Mouse (Mus musculus) olfactory bulb, adult 2 months (tissue): Measurements from ENCODE around the gene Vmn2r35. TPM values are rescaled to one million over a fixed set of nuclear protein-coding genes. Genes with fewer than 3 reads are reported as not detected.
"Not testable (repeated sequence)": the region's sequence is repeated elsewhere in the genome, so short reads cannot be mapped to it uniquely, and the experiment has no call there.

Experiments used
- H3K27ac ChIP-seq: fragments of 200-500 bp; 2 replicates; pipeline ENCODE4 v1.5.1; 2012; ENCODE audit warnings: low read depth, low read length; ENCODE audit not compliant: insufficient read depth
- H3K4me1 ChIP-seq: fragments of 200-500 bp; 2 replicates; pipeline ENCODE4 v1.6.1; 2012; ENCODE audit warnings: low read length; ENCODE audit not compliant: control insufficient read depth, insufficient read depth
- H3K4me3 ChIP-seq: fragments of 200-500 bp; 2 replicates; pipeline ENCODE4 v1.5.1; 2012; ENCODE audit warnings: mild to moderate bottlenecking, low read depth, low read length, moderate library complexity; ENCODE audit not compliant: insufficient read depth
- WGBS: fragments of 180-500 bp; shearing (Covaris S2); methylation state at CpG from one replicate; pipeline ENCODE4 v1.1.7; 2018; 5-methylcytosine and 5-hydroxymethylcytosine counted together
- polyA plus RNA-seq: library from polyadenylated mRNA; stranded (reverse); fragments of >200 nt; gene quantifications from 2 replicates; pipeline ENCODE4 v1.2.4, GENCODE M21; 2012; ENCODE audit warnings: low replicate concordance; ENCODE audit not compliant: missing spikeins, insufficient read depth, insufficient read length

Gene Vmn2r35
- polyA plus RNA-seq = not detected in 2 replicates

GRCm38 (mm10) chr7:7819767-7820166 is at the start of gene Vmn2r35:
Gene Vmn2r35, minus strand, starts transcription at chr7:7819867.
- not testable (repeated sequence) for H3K4me3 ChIP-seq, H3K27ac ChIP-seq, H3K4me1 ChIP-seq
- no CpG with 5 or more reads among the region's 1 CpGs for WGBS

GRCm38 (mm10) chr7:7794196-7794595 is 25.5 kb downstream of the Vmn2r35 start:
- not testable (repeated sequence) for H3K27ac ChIP-seq, H3K4me3 ChIP-seq, H3K4me1 ChIP-seq
- 95% methylated on average over 10 of the region's 25 CpGs for WGBS

Other genes starting within 250 kb of the Vmn2r35 start
- not detected in 2 replicates for gene Vmn2r34, start 130.4 kb downstream of the Vmn2r35 start, polyA plus RNA-seq
- gene Vmn2r36, start 82.6 kb upstream of the Vmn2r35 start, polyA plus RNA-seq = not detected in 2 replicates